Mouse (Mus musculus) forebrain, embryonic 14.5 days (tissue): ENCODE results near the gene Bloc1s1. TPM values are rescaled to one million over a fixed set of nuclear protein-coding genes. Genes with fewer than 3 reads are reported as not detected.
A peak's percentile ranks its signal among the peaks of the same experiment; 100 is the strongest.

ENCODE experiments used
- ATAC-seq: fragments of 200-750 bp; cut with Nextera tagmentation; 2 replicates; pipeline ENCODE4 v1.8.0; 2017; ENCODE audit warnings: mild to moderate bottlenecking, moderate library complexity
- DNase-seq: peaks from one replicate; pipeline ENCODE4 v3.0.0-alpha.2; 2015; ENCODE audit warnings: low spot score
- H3K27ac ChIP-seq: fragments of 300-500 bp; sonication (generic); 2 replicates; pipeline ENCODE4 v1.5.1; 2014; ENCODE audit warnings: low read depth, mild to moderate bottlenecking, control low read depth, low read length, moderate library complexity
- H3K27me3 ChIP-seq: fragments of 300-500 bp; sonication (generic); replicated peaks from 2 replicates; pipeline ENCODE4 v1.6.1; 2014; ENCODE audit warnings: low read length, control low read depth, mixed read lengths; ENCODE audit not compliant: control insufficient read depth, insufficient read depth
- H3K36me3 ChIP-seq: fragments of 300-500 bp; sonication (generic); 2 replicates; pipeline ENCODE4 v1.6.1; 2014; ENCODE audit warnings: low read length, control low read depth; ENCODE audit not compliant: control insufficient read depth, insufficient read depth
- H3K4me1 ChIP-seq: fragments of 300-500 bp; sonication (generic); 2 replicates; pipeline ENCODE4 v1.6.1; 2014; ENCODE audit warnings: antibody characterized with exemption, low read length, control low read depth; ENCODE audit not compliant: control insufficient read depth, insufficient read depth
- H3K4me2 ChIP-seq: fragments of 300-500 bp; sonication (generic); 2 replicates; pipeline ENCODE4 v1.6.1; 2014; ENCODE audit warnings: mild to moderate bottlenecking, control low read depth, low read length
- H3K4me3 ChIP-seq: fragments of 300-500 bp; sonication (generic); 2 replicates; pipeline ENCODE4 v1.5.1; 2014; ENCODE audit warnings: low read depth, low read length, control low read depth
- H3K9ac ChIP-seq: fragments of 300-500 bp; sonication (generic); 2 replicates; pipeline ENCODE4 v1.6.1; 2014; ENCODE audit warnings: mild to moderate bottlenecking, low read length, control low read depth, moderate library complexity
- H3K9me3 ChIP-seq: fragments of 300-500 bp; sonication (generic); replicated peaks from 2 replicates; pipeline ENCODE4 v1.6.1; 2016; ENCODE audit warnings: low read length, control low read depth, mixed read lengths; ENCODE audit not compliant: control insufficient read depth
- WGBS: fragments of 180-500 bp; shearing (Covaris S2); extraction: QIAGEN DNeasy Blood & Tissue Kit; methylation state at CpG from one replicate; pipeline ENCODE4 v1.1.7; 2014; 5-methylcytosine and 5-hydroxymethylcytosine counted together
- polyA plus RNA-seq: library from polyadenylated mRNA; unstranded; fragments of >200 nt; fragmentation: Nextera tagmentation; extraction: Ambion mirVana; gene quantifications from 2 replicates; pipeline ENCODE4 v1.2.1, GENCODE M21; 2014

Bloc1s1 gene
- polyA plus RNA-seq, 1 experiment from 2014 or later, result 295 TPM

DNA sequence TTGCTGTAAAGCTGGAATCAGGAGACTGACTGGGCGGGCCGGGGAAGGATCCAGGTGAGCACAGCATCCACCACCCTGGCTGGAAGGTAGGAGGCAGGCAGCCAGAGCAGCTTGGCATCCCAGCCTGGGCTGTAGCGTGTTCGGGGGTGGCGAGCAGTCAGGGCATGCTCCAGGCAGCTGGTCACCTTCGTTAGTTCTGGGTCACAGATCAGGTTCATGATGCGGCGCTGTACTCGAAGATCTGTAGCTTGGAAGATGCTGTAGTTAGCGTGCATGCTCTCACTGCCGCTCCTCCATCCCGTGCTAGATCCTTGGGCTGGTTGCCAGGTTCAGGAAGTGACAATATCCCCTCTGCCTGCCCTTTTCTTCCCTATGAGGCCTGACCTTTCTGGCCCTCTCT, 10.1 kb downstream of the Bloc1s1 start:
- H3K4me1 ChIP-seq, result no peaks in the 10 kb centered on the region
- no peaks in the 10 kb centered on the region for H3K9me3 ChIP-seq
- DNase-seq, result no peak
- H3K9ac ChIP-seq, result no peak overlapping the region
- H3K27me3 ChIP-seq, result no peaks in the 10 kb centered on the region; the same call in 1 of the 2 replicates
- no peak overlapping the region for H3K4me3 ChIP-seq
- H3K36me3 ChIP-seq, result peaks cover 13% of the 10 kb centered on the region; the same call in 1 of the 2 replicates
- no peak overlapping the region for H3K4me2 ChIP-seq
- WGBS, result 85% methylated on average over 12 of the region's 12 CpGs
- no peak overlapping the region for H3K27ac ChIP-seq
- ATAC-seq, result peak; percentile 3; the same call in 1 of the 2 replicates

DNA sequence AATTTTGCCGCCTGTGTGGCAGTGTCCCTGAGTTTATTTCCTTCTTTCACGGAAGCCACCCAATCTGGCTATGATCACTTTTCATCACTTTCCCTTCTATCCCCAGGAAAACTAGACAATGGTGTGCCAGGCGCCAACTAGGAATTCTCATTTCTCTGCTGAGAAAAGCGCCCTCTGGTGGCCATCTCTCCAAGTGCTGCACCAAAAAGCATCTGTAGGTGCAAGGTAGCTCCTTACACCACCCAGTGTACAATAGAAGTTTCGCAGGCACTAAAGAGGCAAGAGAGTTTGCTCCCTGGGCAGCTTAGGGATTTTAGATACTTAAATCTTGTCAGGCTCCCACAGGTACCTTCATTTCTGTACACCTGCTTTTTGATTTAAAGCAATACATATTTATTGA, 10.6 kb downstream of the Bloc1s1 start:
- Histone ChIP-seq H3K36me3 (peaks cover 13% of the 10 kb centered on the region; the same call in 1 of the 2 replicates), H3K27ac (no peak overlapping the region)

DNA sequence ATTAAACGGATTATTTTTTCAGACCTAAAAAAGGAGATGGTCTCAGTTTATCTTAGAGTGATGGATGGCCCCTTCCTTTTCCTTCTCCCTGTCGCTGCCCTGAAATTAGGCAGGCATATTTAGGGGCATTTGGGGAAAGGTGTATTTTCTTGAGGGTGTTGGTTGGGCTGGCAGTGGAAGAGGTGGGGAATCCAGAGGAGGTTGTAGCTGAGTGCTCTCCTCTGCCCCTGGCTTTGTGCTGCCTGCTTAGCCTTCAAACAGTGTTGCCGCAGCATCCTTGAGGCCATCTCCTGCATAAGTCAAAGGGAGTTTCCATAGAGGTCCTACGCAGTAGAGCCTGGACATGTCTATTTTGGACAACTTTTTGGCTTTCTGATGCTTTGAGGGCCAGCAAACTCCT, 11.0 kb downstream of the Bloc1s1 start:
- ATAC-seq, result no peak
- no peaks in the 10 kb centered on the region for H3K4me1 ChIP-seq
- no peak overlapping the region for H3K4me3 ChIP-seq
- no peak overlapping the region for H3K27ac ChIP-seq
- no peak for DNase-seq
- H3K9ac ChIP-seq, result no peak overlapping the region
- H3K4me2 ChIP-seq, result no peak overlapping the region
- no peaks in the 10 kb centered on the region; the same call in 1 of the 2 replicates for H3K27me3 ChIP-seq
- WGBS, result 83% methylated on average over 4 of the region's 4 CpGs
- peaks cover 9% of the 10 kb centered on the region; the same call in 1 of the 2 replicates for H3K36me3 ChIP-seq
- no peaks in the 10 kb centered on the region for H3K9me3 ChIP-seq

More for the DNA sequence above, 10.6 kb downstream of the Bloc1s1 start:
- Histone ChIP-seq H3K4me3 (no peak overlapping the region), H3K9ac (no peak overlapping the region), H3K4me1 (no peaks in the 10 kb centered on the region), H3K9me3 (no peaks in the 10 kb centered on the region), H3K4me2 (no peak overlapping the region), H3K27me3 (no peaks in the 10 kb centered on the region; the same call in 1 of the 2 replicates)
- DNase-seq (peak; percentile 94), ATAC-seq (peak; percentile 50)
- WGBS, result 4% methylated on average over 5 of the region's 5 CpGs

DNA sequence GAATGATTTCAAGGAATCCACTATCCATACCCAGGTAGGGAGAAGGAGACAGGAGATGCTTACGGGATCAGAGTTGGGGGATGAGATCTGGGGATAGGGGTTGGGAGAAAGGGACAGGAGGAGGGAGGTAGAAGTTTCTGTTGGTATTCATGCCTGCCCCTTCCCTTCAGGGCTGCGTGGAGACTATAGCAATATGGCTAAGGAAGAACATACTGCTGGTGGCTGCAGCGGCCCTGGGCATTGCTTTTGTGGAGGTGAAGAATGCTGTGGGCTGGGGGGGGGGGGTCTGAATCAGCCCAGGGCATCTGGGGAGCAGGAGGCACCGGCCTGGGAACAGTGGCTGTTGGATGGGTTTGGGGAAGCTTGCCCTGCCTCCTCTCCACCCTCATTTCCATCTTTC, 11.6 kb downstream of the Bloc1s1 start:
- ATAC-seq (no peak), DNase-seq (no peak)
- no peak overlapping the region for H3K27ac ChIP-seq
- H3K4me1 ChIP-seq, result no peaks in the 10 kb centered on the region
- H3K9ac ChIP-seq, result no peak overlapping the region
- H3K4me2 ChIP-seq, result no peak overlapping the region
- H3K27me3 ChIP-seq, result no peaks in the 10 kb centered on the region; the same call in 1 of the 2 replicates
- no peak overlapping the region for H3K4me3 ChIP-seq
- 81% methylated on average over 4 of the region's 4 CpGs for WGBS
- no peaks in the 10 kb centered on the region for H3K9me3 ChIP-seq
- 0 out of 2 replicates have a peak, but pooled peaks cover 4% of the 10 kb centered on the region for H3K36me3 ChIP-seq

DNA sequence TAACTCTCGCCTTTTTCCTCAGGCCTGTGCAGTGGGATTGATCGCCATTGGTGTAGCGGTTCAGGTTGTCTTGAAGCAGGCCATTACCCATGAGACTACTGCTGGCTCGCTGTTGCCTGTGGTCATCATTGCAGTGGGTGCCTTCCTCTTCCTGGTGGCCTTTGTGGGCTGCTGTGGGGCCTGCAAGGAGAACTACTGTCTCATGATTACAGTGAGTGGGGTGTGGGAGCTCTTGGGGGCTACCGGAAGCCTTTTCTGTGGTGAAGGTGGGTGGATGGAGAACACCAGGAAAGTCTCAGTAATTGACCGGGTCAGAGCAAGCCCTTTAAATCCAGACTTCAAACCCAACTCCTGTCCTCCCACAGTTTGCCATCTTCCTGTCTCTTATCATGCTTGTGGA, 12.4 kb downstream of the Bloc1s1 start:
- DNase-seq (no peak), ATAC-seq (no peak)
- no peaks in the 10 kb centered on the region for H3K4me1 ChIP-seq
- H3K27me3 ChIP-seq, result no peaks in the 10 kb centered on the region; the same call in 1 of the 2 replicates
- no peaks in the 10 kb centered on the region for H3K36me3 ChIP-seq
- no peak overlapping the region for H3K27ac ChIP-seq
- no peak overlapping the region for H3K4me3 ChIP-seq
- no peak overlapping the region for H3K9ac ChIP-seq
- H3K4me2 ChIP-seq, result no peak overlapping the region
- WGBS, result 89% methylated on average over 6 of the region's 6 CpGs
- no peaks in the 10 kb centered on the region for H3K9me3 ChIP-seq

DNA sequence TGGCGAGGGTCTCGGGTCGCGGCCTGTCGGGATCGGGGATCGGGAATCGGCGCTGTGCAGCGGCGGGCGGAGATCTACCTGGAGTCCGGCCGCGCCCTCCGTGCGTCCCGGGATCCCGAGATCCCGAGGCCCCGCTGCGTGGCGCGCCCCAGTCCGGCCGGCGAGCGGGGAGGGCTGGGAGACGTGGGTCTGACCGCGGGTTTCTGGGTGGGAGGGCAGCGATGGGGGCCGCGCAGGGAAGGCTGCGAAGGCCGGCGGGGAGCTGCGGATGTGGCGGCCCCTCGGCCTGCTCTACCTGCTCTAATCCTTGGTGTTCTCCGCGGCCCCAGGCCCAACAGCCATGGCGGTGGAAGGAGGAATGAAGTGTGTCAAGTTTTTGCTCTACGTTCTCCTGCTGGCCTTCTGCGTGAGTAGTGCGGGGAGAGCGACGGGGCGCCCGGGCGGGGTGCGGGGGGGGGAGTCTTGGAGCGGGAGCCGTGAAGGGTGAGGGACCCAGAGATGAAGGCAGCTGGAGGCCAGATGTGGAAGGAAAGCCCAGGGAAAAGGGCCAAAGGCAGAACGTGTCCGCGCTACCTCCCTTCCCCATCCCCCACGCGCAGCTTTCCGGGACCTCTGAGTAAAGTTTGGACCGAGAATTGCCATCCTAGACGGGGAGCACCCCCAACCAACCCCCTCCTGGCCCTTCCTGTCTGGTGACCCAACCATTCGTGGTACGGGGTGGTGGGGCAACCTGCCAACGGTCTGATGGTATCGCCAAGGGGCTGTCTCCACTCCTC, 13.6 kb downstream of the Bloc1s1 start:
- Histone ChIP-seq H3K27me3 (no peaks in the 10 kb centered on the region; the same call in 1 of the 2 replicates), H3K4me1 (no peaks in the 10 kb centered on the region), H3K9ac (peak overlapping the region; percentile 84), H3K9me3 (no peaks in the 10 kb centered on the region), H3K4me2 (peak overlapping the region; percentile 83), H3K27ac (0 out of 2 replicates have a peak overlapping the region, but pooled peaks have one; percentile 27), H3K36me3 (no peaks in the 10 kb centered on the region), H3K4me3 (peak overlapping the region; percentile 70)
- peak; percentile 41 for ATAC-seq
- 2% methylated on average over 53 of the region's 66 CpGs for WGBS
- DNase-seq, result peak; percentile 49

DNA sequence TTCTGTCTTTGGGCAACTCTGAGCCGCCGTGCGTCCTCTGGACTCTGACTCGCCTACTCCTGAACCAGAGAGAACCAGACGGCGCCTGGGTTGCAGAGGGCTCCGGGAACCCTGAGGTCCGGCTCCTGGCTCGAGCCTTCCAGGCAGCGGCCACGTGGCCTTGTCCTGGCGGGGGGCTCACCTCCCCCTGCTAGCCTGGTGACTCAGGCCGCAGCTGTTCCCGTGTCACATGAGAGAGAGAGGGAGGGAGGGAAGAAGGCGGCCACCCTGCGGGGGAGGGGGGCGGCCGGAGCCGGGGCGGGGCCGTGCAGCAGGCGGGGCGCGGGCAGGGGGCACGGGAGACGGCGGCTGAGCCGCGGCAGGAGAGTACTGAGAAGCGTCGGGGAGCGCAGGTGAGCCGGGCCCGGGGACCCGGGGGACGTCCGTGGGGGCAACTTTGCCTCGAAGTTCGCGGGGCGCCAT, 14.2 kb downstream of the Bloc1s1 start:
- H3K4me2 ChIP-seq, result peak overlapping the region; percentile 83
- WGBS, result under 1% methylated on average over 29 of the region's 41 CpGs
- H3K36me3 ChIP-seq, result no peaks in the 10 kb centered on the region
- 0 out of 2 replicates have a peak overlapping the region, but pooled peaks have one; percentile 27 for H3K27ac ChIP-seq
- H3K4me3 ChIP-seq, result peak overlapping the region; percentile 70
- H3K4me1 ChIP-seq, result no peaks in the 10 kb centered on the region
- no peaks in the 10 kb centered on the region for H3K9me3 ChIP-seq
- H3K9ac ChIP-seq, result peak overlapping the region; percentile 84
- ATAC-seq, result peak; percentile 68
- H3K27me3 ChIP-seq, result no peaks in the 10 kb centered on the region; the same call in 1 of the 2 replicates
- peak; percentile 78 for DNase-seq

DNA sequence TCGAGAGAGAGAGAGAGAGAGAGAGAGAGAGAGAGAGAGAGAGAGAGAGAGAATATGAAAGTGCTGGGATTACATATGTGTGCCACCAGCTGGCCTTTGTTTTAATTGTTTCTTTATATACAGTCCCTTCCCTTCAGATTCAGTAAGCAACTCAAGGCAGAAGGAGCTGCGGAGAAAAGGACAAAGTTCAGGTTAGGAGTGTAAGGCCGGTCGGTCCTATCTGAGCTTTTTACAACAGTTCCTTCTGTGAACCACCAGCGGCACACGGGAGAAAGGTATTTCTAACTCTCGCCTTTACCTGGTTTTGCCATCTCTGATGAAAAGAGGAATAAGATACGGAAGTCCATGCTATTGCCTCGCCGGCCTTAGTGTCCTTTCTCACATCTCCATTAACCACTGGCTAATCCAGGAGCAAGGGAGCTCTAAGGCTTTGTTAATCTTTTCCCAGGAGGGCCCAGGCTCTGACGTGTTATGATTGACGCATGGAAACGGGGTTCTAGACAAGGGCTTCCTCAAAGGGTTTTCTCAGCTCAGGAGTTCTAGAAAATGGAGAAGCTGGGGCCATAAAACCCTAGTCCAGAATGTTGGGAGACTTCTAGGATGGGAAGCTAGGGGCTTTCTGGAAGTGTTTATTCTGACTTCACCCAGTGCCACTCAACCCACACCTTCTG, 14.9 kb downstream of the Bloc1s1 start:
- Histone ChIP-seq H3K27me3 (no peaks in the 10 kb centered on the region; the same call in 1 of the 2 replicates), H3K9ac (peak overlapping the region; percentile 84; the same call in 1 of the 2 replicates), H3K4me1 (no peaks in the 10 kb centered on the region), H3K27ac (0 out of 2 replicates have a peak overlapping the region, but pooled peaks have one; percentile 18), H3K9me3 (no peaks in the 10 kb centered on the region), H3K36me3 (no peaks in the 10 kb centered on the region), H3K4me2 (peak overlapping the region; percentile 83), H3K4me3 (peak overlapping the region; percentile 70)
- ATAC-seq (no peak), DNase-seq (no peak)
- WGBS, result 64% methylated on average over 13 of the region's 13 CpGs
